Mouse (Mus musculus) ES-Bruce4 (cell line): ENCODE results near the gene Clybl.

Experiments used
- CTCF ChIP-seq: IDR thresholded peaks from one replicate; pipeline ENCODE4 v1.8.1; 2011; ENCODE audit warnings: low read depth, low read length
- POLR2A ChIP-seq: IDR thresholded peaks from one replicate; pipeline ENCODE4 v1.8.1; 2011; ENCODE audit warnings: low read length; ENCODE audit not compliant: insufficient read depth

GRCm38 (mm10) chr14:122363156-122363555 lies 181.7 kb downstream of the Clybl start:
- TF ChIP-seq CTCF: no peak
- TF ChIP-seq POLR2A: no peak
